Mouse (Mus musculus): ENCODE measurements around the gene Sidt1.
"Not testable (repeated sequence)": the region's sequence is repeated elsewhere in the genome, so short reads cannot be mapped to it uniquely, and the experiment has no call there.

The Sidt1 gene

DNA sequence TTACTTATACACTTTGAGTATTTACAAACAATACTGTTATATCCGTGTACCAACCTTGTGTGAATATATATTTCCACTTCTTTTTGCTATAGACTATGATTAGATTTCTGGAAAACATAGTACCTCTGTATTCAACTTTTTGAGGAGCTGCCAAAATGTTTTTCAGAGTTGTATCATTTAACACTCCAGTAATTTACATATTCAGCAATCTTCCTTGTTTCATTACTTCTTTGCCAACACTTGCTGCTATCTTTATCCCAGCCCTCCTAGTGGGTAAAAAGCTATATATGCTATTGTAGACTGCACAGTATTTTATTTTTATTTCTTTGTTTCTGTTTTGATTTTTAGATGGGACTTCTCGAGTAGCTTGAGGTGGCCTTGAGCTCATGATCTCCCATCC, 29.2 kb downstream of the Sidt1 start:
- no peak for DNase-seq (ENCODE audit: extremely low read depth, low read depth)

DNA sequence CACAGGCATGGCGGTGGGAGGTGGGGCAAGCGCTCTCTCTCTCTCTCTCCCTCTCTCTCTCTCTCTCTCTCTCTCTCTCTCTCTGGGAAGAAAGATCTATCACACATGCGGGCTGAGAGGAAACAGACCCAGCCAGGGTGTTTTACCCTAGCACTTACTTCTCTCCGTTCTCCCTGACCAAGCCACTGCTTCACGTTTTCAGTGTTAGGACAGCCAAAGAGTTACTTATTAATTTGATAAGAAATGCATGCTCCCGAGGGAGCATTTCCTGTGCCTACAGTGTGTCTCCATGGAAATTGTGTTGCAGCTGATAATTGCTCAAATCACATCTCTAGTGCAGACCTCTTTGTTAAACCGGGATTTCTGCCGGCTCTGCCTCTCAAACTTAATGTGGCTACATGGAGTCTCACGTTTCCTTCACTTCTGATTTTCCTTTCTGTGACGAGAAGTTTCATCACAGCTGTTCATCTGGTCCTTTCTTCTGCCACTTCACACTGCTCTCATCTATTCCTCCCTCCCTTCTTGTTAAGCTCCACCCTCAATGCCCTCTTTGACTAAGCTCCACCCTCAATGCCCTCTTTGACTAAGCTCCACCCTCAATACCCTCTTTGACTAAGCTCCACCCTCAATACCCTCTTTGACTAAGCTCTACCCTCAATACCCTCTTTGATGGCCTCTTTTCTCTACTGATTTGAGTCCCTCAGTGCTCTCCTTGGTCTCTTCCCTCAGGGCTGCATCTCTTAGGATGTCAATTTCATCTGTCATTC, 30.7 kb downstream of the Sidt1 start:
- no peak for DNase-seq (ENCODE audit: extremely low read depth, low read depth)

DNA sequence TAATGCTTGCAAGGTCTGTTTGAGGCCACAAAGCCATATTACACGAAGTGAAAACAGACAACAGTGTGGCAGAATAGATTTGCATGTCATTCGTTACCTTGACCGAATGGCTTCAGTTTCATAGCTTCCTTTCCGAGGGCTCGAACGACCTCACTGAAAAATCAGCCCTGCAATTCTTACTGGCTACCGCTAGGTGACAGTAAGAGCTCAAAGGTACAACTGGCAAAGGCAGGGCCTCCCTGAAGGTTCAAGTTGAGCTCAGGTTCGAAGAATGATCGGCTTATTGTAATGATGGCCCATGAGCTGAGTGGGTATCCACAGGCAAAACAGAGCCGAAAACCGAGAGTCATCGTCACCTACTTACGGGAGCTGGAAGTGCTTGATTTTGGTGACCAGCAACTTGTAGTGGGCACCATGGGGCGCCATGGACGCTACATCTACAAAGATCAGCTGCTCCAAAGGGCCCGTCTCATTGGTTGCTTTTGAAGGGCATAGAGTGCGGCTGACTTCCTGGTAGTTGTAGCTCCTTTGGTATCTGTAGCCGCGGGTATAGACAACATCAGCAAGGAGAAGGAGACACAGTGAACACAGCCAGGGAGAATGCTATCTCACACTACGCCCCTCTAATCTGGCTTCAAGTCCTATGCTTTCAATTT, 33.4 kb downstream of the Sidt1 start:
- peak; percentile 56 for DNase-seq (ENCODE audit: extremely low read depth, low read depth)

DNA sequence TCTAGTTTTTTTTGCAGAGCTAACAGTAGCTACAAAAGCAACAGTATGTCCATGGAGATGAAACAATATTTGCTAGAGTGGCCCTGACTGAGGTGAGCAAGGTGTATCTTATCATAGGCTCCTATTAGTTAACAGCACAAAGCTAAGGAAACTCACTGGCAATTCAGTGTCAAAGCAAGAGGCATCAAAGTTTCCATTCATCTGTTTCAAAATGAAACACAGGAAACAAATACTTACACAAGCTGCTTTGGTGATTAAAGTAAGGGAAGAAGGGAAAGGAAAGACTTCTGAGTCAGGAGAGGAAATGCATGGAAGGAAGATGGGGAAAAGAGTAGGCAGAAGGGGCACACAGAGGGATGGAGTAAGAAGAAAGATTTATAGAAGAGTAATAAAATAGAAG, 39.0 kb downstream of the Sidt1 start:
- DNase-seq (ENCODE audit: extremely low read depth, low read depth): no peak

DNA sequence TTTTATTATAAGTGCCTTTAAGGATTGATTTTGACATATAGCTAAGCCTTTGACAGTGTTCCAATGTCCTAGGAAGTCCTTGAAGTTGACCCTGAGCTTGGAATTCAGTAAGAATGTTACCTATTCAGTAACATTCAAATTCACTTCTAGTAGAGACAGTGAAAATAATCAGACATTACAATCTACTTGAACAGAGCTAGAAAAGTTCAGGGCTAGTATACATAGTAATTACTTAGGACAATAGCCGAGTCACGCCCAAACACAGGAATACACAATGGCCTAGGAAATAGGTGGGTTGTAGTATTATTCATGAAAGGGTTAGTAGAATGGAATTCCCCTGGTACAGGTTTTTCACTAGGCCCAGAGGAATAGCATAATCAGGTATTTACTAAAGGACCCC, 40.3 kb downstream of the Sidt1 start:
- not testable (repeated sequence) for DNase-seq (ENCODE audit: extremely low read depth, low read depth)

DNA sequence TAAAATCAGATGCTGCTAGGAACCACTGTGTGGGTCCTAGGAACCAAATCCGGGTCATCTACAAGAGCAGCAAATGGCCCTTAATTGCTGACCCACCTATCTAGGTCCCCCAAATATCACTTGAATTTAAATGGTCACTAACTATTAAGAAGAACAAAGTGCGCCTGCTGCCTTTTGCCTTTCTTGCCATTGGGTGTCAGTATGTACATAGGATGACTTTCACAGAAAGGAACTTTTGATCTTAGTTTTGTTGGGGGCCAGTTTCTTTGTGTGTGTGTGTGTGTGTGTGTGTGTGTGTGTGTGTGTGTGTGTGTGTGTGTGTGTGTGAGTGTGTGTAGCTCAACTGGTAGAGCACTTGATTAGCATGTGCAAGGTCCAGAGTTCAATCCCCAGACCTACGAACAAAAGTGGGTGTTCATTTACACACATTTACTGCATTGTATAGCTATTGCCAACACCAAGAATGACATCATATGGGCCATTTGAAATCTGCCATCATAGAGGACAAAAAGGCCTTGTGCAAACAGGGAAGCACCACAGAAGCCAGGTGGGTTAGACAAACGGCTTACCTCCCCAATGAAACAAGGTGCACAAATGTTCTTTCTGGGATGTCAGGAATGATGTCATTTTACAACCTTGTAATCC, 43.9 kb downstream of the Sidt1 start:
- DNase-seq (ENCODE audit: extremely low read depth, low read depth): no peak

DNA sequence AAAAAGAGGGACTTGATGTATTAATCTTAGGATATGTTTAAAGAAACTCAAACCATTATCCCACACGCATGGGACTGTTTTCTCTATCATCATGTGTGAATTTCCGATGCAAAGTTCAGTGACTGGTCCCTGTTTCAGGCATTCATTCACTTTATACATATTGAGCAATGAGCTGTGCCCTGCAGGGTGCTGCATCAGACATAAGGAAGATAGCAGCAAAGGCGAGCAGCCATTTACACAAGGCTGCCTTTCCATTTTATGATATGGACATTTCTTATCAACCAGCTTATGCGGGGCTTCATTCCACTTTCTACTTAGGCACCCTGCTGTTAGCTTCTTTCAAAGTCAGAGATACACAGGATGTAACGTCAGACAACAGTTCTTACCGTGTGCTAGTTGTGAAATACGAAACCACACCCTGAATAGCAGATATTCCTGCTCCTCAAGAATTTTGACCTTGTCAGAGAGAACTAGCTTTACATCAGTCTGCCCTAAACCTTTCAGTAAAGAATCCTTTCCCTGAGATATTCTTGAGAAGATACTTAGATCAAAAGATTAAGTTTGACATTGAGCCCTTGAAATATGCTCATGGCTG, 45.5 kb downstream of the Sidt1 start:
- DNase-seq (ENCODE audit: extremely low read depth, low read depth): no peak

DNA sequence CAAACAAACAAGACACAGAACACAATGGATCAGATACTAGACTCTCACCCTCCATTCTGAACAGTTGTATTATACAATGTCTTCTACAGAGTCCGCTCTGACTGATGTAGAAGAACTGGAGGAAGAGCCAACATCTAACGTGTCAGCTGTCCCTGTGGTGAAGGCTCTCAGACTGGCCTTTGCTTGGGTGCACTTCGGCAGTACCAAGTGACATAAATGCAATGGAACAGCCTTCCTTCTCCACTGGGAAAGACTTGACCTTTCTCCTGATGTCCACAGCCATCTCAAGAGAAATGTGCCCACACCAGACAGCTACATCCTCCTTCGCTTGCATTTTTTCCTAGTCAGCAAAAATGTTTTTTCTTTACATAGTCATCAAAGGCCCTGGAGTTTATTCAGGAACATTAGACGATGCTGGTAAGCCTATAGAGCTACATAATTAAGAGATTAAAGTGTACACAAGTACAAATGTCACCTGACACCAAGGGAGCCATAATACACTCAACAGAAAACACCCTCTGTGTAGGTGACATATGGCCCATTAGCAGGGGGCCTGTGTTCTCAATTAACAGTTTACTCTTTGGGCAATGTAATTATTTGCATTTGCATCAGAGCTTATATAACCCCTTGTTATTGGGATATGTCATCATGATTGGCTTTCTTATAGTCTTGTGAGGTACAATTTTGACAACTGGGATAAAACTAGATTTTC, 50.2 kb downstream of the Sidt1 start:
- no peak for DNase-seq (ENCODE audit: extremely low read depth, low read depth)

DNA sequence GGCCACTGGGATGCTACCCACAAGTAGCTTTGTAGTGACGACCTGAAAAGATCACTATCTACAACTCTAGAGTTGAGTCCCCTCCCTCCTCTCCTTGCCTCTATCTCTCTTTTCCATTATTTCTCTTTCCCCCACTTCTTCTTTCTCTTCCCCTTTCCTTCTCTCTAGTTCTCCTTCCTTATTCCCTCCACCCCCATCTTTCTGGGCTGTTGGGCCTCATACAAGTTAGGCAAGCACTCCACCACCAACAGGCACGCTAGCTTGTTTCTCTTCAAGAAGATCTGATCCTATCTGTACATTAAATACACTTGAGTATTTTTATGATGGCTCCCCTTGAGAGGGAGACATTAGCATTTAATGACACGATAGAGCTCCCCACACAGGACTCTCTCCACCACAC, 51.0 kb downstream of the Sidt1 start:
- DNase-seq (ENCODE audit: extremely low read depth, low read depth): no peak

DNA sequence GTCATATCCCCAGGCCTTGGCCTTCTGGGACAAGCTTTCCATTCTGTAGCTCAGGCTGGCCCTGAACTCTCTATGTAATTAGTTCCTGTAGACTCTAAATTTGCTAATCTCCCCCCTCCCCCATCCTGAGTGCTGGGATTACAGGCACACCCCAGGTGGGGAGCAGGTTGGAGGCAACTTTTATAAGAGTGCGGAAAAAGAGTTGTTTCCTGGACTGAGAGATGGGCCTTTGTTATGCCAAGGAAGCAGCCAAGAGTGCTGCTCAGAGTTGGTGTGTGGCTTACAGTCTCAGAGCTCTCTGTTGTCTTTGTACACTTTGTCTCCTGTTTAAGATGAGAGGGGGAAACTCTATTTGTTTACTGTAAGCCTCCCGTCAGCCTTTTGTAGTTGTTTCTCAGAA, 52.2 kb downstream of the Sidt1 start:
- DNase-seq (ENCODE audit: extremely low read depth, low read depth): no peak

DNA sequence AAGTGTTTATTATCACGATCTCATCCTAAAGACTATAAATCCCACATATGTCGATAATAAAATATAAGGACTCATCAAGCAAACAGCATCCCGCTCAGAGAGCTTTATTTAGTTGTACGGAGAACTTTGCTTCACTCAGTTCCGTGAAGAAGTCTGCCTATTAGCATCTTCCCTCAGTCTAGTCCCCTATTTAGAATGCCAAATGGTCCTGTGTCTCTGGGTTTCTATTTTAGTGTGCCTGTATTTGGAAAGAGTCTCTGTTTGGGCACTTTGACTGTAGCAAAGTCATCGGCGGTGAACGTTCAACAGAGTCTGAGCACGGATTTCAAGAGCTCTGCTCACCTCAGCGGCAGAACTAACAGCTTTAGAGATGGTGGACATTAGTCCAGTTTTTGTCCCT, 55.8 kb downstream of the Sidt1 start:
- DNase-seq (ENCODE audit: extremely low read depth, low read depth): no peak

DNA sequence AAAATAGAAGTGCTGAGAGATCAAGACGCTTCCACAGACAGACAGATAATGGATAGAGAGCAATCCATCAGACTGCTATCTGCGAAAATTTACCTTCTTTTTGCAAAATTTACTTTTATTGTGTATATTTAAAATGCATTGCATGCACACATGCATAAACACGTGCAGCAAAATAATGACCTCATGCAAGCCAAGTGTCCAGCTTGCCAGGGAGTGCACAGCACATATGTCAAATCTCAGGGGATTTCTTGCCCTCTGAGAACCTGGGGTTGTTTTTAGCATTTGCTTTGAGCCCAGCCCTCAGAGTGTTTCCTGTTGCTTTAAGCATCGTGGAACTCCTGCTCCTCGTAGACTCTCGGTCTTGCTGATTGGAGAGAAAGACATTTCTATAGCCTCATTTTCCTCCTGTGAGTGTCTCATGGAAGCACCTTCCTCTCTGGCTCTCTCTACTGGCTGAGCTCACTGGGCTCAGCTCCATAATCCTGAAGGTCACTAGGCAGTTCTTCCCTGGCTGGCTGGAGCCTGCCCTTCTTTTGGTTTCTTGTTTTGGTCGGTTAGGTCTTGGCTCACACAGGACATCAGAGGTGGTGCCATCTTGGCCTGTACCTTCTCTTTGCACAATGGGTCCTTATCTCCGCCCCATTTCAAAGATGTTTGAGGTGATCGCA, 61.5 kb downstream of the Sidt1 start:
- DNase-seq (ENCODE audit: extremely low read depth, low read depth): no peak

DNA sequence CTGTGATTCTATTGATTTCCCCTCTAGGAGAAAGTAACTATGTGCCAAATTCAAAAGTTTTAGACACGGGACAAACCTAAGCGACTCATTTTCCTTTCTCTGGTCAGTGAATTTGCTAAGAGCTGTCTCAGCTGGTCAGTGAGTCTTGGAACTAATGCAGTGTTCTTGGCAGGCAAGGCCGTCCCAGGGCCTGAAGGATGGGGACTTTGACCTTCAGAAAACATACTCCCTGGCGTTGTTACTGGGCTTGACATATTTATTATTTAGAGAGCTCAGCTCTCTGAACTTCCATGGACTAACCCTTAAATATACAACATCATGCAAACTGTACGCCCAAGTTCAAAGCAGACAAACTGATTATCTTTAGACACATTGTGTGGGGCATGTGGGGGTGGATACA, 62.4 kb downstream of the Sidt1 start:
- no peak for DNase-seq (ENCODE audit: extremely low read depth, low read depth)

DNA sequence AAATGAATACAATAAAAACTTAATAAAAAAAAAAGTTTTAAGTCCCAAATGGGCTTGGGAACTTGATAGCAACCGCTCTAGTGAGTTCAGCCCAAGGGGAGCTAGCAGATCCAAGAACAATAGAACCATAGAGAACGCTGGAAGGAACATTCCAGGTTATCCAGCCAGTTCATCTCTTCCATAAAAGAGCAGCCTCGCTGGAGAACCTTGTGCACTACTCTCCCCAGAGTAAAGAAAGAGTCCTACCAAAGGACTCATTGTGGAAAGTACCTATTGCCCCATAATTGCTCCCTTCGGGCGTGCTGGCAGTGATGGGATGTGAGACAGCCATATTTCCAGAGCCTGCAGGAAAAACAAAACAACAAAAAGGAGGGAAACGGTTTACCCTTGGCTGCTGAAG, 63.4 kb downstream of the Sidt1 start:
- DNase-seq (ENCODE audit: extremely low read depth, low read depth): no peak

DNA sequence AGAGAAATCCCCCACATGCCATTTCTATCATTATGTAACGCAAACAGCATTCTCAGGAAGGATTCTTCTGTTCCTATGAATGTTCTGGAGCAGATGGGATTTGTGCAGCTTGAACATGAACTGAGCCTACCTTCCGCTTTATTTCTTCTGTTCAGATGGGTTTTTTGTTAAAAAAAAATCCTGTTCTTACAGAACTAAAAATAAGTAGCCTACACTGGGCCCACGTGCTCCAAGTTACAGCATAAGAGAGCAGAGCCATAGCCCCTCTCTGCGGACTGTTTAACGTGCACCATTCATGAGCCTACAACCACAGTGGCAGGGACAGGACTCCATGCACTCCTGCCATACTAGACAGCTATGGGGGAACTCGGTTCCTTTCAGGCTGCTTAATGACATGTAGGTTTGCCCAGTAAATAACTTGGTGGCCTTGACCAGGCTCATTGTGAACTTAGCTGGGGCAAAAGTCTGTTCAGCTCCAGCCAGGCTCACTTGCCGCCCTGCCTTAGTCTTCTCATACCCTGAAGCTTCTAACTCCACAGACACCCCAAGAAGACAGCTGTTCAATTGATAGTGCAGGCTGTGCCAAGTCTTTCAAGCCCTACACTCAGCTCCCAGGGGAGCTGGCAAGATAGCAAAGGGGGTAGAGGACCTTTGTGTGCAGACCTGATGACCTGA, 64.3 kb downstream of the Sidt1 start:
- DNase-seq (ENCODE audit: extremely low read depth, low read depth): no peak

DNA sequence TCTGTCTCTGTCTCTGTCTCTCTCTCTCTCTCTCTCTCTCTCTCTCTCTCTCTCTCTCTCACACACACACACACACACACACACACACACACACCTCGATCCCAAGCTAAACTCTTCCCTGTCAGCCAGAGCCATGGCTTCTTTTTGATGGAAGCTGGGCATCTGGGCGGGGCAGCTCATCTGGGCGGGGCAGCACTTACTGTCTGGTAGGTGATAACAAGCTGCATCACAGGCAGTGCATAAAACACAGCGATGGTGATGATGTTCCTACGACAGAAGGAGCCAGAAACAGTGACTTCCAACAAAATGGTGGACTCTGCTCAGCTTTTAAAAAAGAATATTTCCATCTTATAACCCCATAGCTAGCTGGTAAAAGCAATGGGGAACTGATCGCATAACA, 67.4 kb downstream of the Sidt1 start:
- DNase-seq (ENCODE audit: extremely low read depth, low read depth): no peak

DNA sequence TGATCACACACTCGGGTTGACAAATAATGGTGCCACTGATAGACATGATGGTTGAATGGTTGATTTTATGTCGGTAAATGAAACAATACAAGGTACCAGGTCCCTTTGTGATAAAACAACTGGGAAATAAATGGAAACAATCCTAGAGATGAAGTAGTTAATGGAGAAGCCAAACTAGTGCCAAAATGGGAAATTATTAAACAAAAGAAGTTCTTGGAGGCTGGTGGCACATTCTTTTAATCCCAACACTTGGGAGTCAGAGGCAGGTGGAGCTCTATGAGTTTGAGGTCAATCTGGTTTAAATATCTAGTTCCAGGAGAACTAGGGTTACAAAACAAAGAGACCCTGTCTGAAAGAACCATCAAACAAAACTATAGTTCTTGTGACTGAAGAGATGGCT, 68.1 kb downstream of the Sidt1 start:
- DNase-seq (ENCODE audit: extremely low read depth, low read depth): no peak

DNA sequence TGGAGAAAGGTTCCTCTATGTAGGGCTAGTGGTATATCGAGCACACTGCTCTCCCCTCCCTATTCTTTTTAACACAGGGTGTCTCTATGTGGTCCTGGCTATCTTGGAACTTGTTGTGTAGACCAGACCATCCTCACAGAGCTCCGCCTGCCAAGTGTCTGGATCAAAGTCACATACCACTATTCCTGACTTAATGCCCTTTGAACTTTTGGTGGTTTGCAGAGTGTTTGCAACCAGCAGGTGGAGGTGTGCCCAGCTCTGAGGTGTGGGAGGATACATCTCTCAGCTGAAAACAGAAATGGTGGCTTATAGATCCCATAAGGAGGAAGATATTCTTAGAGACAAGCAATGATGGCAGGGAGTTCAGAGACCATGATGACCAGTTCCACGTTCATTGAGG, 75.5 kb downstream of the Sidt1 start:
- no peak for DNase-seq (ENCODE audit: extremely low read depth, low read depth)

DNA sequence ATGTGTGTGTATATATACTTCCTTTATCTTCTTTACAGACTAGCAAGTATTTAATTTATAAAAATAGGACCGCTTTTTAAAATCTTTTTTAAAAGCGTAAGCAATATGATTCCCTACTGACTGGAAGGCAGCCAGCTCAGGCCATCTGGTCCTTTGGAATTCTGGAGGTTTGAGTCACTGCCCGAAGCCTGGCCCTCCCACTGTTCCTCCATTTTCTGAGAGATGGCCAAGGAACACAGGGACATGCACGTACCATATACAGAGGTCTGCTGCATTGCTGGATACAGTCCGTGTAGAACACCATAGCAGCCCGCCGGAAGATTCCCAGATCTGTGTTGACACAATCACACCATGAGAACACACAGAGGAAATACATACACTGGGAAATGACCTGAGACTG, 78.3 kb downstream of the Sidt1 start:
- no peak for DNase-seq (ENCODE audit: extremely low read depth, low read depth)

DNA sequence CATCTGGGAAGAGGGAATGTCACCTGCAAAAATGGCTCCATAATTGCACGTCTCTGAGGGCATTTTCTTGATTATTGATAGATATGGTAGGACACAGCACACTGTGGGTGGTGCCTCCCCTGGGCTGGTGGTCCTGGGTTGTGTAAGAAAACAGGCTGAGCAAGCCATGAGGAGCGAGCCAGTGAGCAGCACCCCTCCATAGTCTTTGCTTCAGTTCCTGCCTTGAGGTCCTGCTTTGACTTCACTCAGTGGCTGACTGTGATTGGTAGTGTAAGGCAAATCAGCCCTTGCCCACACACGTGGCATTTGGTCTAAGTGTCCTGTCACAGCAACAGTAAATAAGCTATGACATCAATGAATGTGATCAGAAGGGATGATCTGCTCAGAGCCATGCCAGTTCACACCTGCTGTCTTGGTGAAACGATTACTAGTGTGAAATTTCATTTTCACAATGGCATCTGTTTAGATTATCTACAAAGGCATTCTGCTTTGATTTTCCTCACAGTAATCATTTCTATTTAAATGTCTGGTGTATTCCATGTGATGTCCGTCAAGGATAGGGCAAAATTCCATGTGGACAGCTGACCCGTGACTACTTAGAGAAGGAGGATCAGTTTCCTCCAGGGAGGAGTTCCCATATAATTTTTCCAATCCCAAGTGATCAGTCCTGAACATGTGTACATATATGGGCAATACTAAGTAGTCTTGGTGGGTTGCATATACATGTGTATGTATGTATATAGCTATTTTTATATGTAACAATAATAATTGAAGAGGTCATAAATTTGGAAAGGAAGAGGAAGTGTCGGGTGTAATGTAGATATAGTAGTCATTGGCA, 79.0 kb downstream of the Sidt1 start:
- DNase-seq (ENCODE audit: extremely low read depth, low read depth): no peak

All from MEL-GATA-1-ER (cell line).